Mouse (Mus musculus) forebrain, embryonic 16.5 days (tissue): ENCODE data around the gene Csrp3. TPM values are rescaled to one million over a fixed set of nuclear protein-coding genes. Genes with fewer than 3 reads are reported as not detected.

Source experiments
- ATAC-seq: fragments of 200-750 bp; cut with Nextera tagmentation; 2 replicates; pipeline ENCODE4 v1.8.0; 2017; ENCODE audit warnings: mild to moderate bottlenecking, moderate library complexity
- H3K27ac ChIP-seq: fragments of 300-500 bp; sonication (generic); 2 replicates; pipeline ENCODE4 v1.5.1; 2014; ENCODE audit warnings: low read length, control low read depth
- H3K27me3 ChIP-seq: fragments of 300-500 bp; sonication (generic); replicated peaks from 2 replicates; pipeline ENCODE4 v1.6.1; 2014; ENCODE audit warnings: low read length; ENCODE audit not compliant: control insufficient read depth, insufficient read depth
- H3K36me3 ChIP-seq: fragments of 300-500 bp; sonication (generic); 2 replicates; pipeline ENCODE4 v1.6.1; 2014; ENCODE audit not compliant: control insufficient read depth, insufficient read depth
- H3K4me1 ChIP-seq: fragments of 300-500 bp; sonication (generic); replicated peaks from 2 replicates; pipeline ENCODE4 v1.6.1; 2014; ENCODE audit warnings: low read length; ENCODE audit not compliant: control insufficient read depth, insufficient read depth
- H3K4me2 ChIP-seq: fragments of 300-500 bp; sonication (generic); 2 replicates; pipeline ENCODE4 v1.6.1; 2014; ENCODE audit warnings: mild to moderate bottlenecking, low read length, control low read depth
- H3K4me3 ChIP-seq: fragments of 300-500 bp; sonication (generic); replicated peaks from 2 replicates; pipeline ENCODE4 v1.5.1; 2014; ENCODE audit warnings: mild to moderate bottlenecking, low read length, control low read depth
- H3K9ac ChIP-seq: fragments of 300-500 bp; sonication (generic); replicated peaks from 2 replicates; pipeline ENCODE4 v1.6.1; 2014; ENCODE audit warnings: low read depth, low read length, control low read depth
- H3K9me3 ChIP-seq: fragments of 300-500 bp; sonication (generic); 2 replicates; pipeline ENCODE4 v1.6.1; 2016; ENCODE audit warnings: low read length; ENCODE audit not compliant: control insufficient read depth
- WGBS: fragments of 180-500 bp; shearing (Covaris S2); extraction: QIAGEN DNeasy Blood & Tissue Kit; methylation state at CpG from one replicate; pipeline ENCODE4 v1.1.7; 2014; 5-methylcytosine and 5-hydroxymethylcytosine counted together
- polyA plus RNA-seq: library from polyadenylated mRNA; unstranded; fragments of >200 nt; fragmentation: Nextera tagmentation; extraction: Ambion mirVana; gene quantifications from 2 replicates; pipeline ENCODE4 v1.2.1, GENCODE M21; 2015

Gene Csrp3
- polyA plus RNA-seq, 1 experiment from 2014 or later = not detected

GRCm38 (mm10) chr7:48871292-48871691 is 23.5 kb upstream of the Csrp3 start:
- no peak for ATAC-seq
- no peaks in the 10 kb centered on the region for H3K27me3 ChIP-seq
- peaks cover 5% of the 10 kb centered on the region; the same call in 1 of the 2 replicates for H3K4me1 ChIP-seq
- H3K36me3 ChIP-seq = no peaks in the 10 kb centered on the region
- no peaks in the 10 kb centered on the region for H3K9me3 ChIP-seq
- H3K9ac ChIP-seq = no peak overlapping the region
- no peak overlapping the region for H3K4me2 ChIP-seq
- H3K27ac ChIP-seq = no peak overlapping the region
- no peak overlapping the region for H3K4me3 ChIP-seq
- 93% methylated on average over 11 of the region's 11 CpGs for WGBS

GRCm38 (mm10) chr7:48870579-48871180 is 22.8 kb upstream of the Csrp3 start:
- peaks cover 3% of the 10 kb centered on the region for H3K36me3 ChIP-seq
- no peak overlapping the region for H3K4me2 ChIP-seq
- H3K27ac ChIP-seq = no peak overlapping the region
- 95% methylated on average over 21 of the region's 21 CpGs for WGBS
- H3K4me3 ChIP-seq = no peak overlapping the region
- H3K9ac ChIP-seq = no peak overlapping the region
- no peak for ATAC-seq
- H3K9me3 ChIP-seq = no peaks in the 10 kb centered on the region
- H3K4me1 ChIP-seq = peaks cover 5% of the 10 kb centered on the region; the same call in 1 of the 2 replicates
- H3K27me3 ChIP-seq = no peaks in the 10 kb centered on the region

DNA sequence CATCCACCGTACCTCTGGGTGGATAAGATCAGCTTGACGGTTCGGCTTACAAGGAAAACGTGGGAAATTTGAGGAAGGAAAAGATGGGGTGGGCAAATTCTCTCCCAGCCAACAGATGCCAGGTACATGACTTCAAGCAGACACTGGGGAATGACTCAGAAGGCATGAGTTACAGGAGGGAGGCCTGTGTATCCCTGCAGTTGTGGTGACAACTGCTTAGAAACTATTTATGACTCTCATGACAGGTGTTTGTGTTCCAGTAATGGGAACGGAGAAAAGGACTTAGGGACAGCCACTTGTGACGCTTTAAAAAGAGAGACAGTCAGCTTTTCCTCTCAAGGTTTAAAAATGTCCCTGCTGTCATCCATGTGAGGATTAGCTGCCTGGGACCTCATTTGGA is 22.3 kb upstream of the Csrp3 start:
- H3K36me3 ChIP-seq = peaks cover 3% of the 10 kb centered on the region
- WGBS = 94% methylated on average over 6 of the region's 6 CpGs
- ATAC-seq = no peak

DNA sequence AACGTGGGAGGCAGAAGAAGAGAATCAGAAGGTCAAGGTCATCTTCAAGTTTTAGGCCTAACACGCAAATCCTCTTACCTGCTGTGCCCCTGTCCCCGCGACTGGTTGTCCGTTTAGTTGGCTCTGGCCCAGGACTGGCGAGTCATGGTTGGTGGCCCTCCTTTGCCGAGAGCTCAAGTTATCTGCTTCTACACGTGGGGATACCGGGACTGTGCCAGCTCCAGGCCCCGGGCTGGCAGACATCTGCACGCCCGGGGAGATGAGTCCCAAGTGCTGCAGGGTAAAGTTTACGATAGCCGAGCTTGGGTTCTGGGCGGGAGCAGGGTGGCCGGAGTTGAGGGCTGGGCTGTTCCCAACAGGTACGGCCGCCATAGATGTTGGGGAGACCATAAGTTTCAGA is 19.7 kb upstream of the Csrp3 start:
- Histone ChIP-seq H3K4me2 (no peak overlapping the region), H3K9me3 (no peaks in the 10 kb centered on the region), H3K4me3 (no peak overlapping the region), H3K27me3 (no peaks in the 10 kb centered on the region), H3K36me3 (peaks cover 3% of the 10 kb centered on the region), H3K27ac (no peak overlapping the region), H3K4me1 (no peaks in the 10 kb centered on the region), H3K9ac (no peak overlapping the region)
- ATAC-seq = no peak
- WGBS = 90% methylated on average over 18 of the region's 18 CpGs

More for the DNA sequence above, 22.3 kb upstream of the Csrp3 start:
- no peak overlapping the region for H3K4me3 ChIP-seq
- peaks cover 5% of the 10 kb centered on the region; the same call in 1 of the 2 replicates for H3K4me1 ChIP-seq
- no peak overlapping the region for H3K27ac ChIP-seq
- H3K27me3 ChIP-seq = no peaks in the 10 kb centered on the region
- H3K9me3 ChIP-seq = no peaks in the 10 kb centered on the region
- H3K4me2 ChIP-seq = no peak overlapping the region
- H3K9ac ChIP-seq = no peak overlapping the region

- Histone ChIP-seq H3K4me1 (no peaks in the 10 kb centered on the region), H3K9me3 (no peaks in the 10 kb centered on the region), H3K4me3 (no peak overlapping the region), H3K4me2 (no peak overlapping the region), H3K9ac (no peak overlapping the region), H3K27ac (no peak overlapping the region), H3K36me3 (peaks cover 3% of the 10 kb centered on the region), H3K27me3 (no peaks in the 10 kb centered on the region)
- WGBS = 89% methylated on average over 9 of the region's 9 CpGs
- ATAC-seq = no peak
Measured at GRCm38 (mm10) chr7:48864671-48865458, 17.0 kb upstream of the Csrp3 start.

- no peaks in the 10 kb centered on the region for H3K4me1 ChIP-seq
- no peaks in the 10 kb centered on the region for H3K9me3 ChIP-seq
- H3K36me3 ChIP-seq = peaks cover 3% of the 10 kb centered on the region
- H3K27ac ChIP-seq = no peak overlapping the region
- ATAC-seq = no peak
- no peak overlapping the region for H3K4me3 ChIP-seq
- no peak overlapping the region for H3K4me2 ChIP-seq
- H3K9ac ChIP-seq = no peak overlapping the region
- H3K27me3 ChIP-seq = no peaks in the 10 kb centered on the region
Measured at GRCm38 (mm10) chr7:48864199-48864598, 16.4 kb upstream of the Csrp3 start.

DNA sequence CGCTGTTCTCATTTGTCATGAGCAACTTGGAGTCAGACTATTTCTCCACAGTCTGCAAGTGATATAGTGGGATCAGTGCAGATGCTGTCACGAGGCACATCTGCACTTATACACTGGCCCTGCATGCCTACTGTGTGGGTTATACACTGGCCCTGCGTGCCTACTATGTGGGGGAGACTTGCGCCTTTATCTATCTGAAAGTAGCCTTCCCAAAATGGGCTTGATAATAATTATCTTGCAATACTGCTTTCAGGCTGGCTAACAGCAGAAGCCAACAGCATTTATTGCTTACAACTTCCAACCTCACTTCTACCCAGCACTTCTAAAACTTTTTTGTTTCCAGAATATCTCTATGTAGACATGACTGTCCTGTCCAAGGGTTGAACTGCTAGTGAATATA is 14.0 kb upstream of the Csrp3 start:
- Histone ChIP-seq H3K4me1 (no peaks in the 10 kb centered on the region), H3K4me2 (no peak overlapping the region), H3K27me3 (no peaks in the 10 kb centered on the region), H3K9me3 (no peaks in the 10 kb centered on the region), H3K9ac (no peak overlapping the region), H3K4me3 (no peak overlapping the region), H3K27ac (no peak overlapping the region), H3K36me3 (peaks cover 3% of the 10 kb centered on the region)
- WGBS = 94% methylated on average over 4 of the region's 4 CpGs
- ATAC-seq = no peak

DNA sequence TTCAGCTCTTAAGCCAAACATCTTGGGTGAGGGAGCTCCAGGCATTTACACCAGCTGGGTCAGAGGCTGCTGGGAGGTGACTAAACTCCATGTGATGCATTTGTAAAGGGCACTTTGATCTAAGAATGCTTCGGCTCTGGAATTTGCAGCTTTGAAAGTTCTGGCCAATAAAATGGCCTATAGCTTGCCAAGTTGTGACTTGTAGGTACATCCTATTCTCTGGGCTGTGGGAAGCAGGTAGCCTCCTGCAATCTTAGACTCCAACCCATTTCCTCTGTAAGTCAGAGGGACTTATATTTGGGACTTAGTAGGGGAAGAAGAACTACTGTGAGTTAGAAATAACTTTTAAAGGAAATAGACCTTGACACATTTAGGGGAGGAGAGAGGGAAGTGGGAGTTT is 13.1 kb upstream of the Csrp3 start:
- Histone ChIP-seq H3K4me1 (no peaks in the 10 kb centered on the region), H3K27ac (no peak overlapping the region), H3K9ac (no peak overlapping the region), H3K27me3 (no peaks in the 10 kb centered on the region), H3K4me2 (no peak overlapping the region), H3K4me3 (no peak overlapping the region), H3K9me3 (no peaks in the 10 kb centered on the region), H3K36me3 (peaks cover under 1% of the 10 kb centered on the region; the same call in 1 of the 2 replicates)
- no peak for ATAC-seq
- 81% methylated on average over 1 of the region's 1 CpGs for WGBS

DNA sequence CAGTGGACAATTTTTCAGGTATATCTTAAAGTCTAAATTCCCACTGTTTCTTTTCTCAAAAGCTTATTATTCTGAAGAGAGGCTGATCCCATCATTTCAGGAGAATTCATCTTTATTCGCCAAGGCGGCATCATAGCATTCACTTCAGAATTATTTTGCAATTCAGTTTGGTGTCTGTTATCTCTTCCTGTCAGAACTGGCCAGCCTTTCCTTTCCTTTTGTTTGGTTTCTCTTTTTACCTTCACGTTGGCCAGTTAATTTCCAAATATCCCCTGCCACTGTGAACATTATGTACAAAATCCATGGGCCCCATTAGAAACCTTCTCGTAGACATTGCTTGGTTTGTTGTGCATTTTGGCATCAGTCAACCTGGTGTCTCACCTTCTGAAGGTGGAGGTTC is 11.5 kb upstream of the Csrp3 start:
- ATAC-seq = no peak
- H3K4me1 ChIP-seq = no peaks in the 10 kb centered on the region
- H3K9me3 ChIP-seq = no peaks in the 10 kb centered on the region
- WGBS = 86% methylated on average over 4 of the region's 4 CpGs
- H3K4me3 ChIP-seq = no peak overlapping the region
- no peak overlapping the region for H3K4me2 ChIP-seq
- H3K27ac ChIP-seq = no peak overlapping the region
- no peaks in the 10 kb centered on the region for H3K36me3 ChIP-seq
- no peaks in the 10 kb centered on the region for H3K27me3 ChIP-seq
- no peak overlapping the region for H3K9ac ChIP-seq
